Mouse (Mus musculus): ENCODE data around the gene Nalcn.
"Not testable (repeated sequence)": the region's sequence is repeated elsewhere in the genome, so short reads cannot be mapped to it uniquely, and the experiment has no call there.

The Nalcn gene

GRCm38 (mm10) chr14:123626501-123627179, at the start of gene Nalcn:
TSS of gene Nalcn (minus strand) at chr14:123627144.
- DNase-seq, result peak; percentile 72

DNA sequence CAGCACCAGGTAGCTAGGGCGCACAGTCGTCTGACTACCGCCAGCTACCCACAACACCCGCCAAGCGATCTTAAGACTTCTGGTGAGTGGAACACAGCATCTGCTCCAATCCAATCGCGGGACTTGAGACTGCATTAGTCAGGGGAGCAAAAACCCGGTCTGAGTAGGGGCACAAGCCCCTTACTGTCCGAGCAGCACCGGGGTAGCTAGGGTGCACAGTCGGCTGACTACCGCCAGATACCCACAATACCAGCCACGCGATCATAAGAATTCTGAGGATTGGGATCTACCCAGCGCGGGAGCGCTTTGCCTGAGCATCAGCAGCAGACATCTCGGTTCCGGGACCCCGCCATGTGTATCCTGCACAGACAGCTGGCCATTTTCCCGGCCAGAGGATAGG, 44.1 kb upstream of the Nalcn start:
- not testable (repeated sequence) for DNase-seq

DNA sequence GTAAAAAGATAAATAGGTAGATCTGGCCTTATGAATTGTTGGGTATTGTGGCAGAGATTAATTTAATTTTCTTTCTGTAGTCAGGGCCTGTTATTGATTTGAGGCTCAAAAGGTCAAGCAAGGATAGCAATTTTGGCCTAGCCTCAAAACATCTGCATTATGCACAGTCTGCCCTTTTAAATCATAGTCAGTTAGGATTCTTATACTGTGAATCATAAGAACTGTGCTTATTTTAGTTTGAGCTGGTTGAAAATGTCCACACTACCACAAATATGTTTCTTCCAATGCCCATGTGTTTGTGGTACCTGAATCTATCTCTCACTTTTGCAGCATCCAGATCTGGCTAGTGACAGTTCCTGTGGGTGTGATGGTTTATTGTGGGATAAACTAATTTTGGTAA, 37.5 kb upstream of the Nalcn start:
- no peak for DNase-seq

DNA sequence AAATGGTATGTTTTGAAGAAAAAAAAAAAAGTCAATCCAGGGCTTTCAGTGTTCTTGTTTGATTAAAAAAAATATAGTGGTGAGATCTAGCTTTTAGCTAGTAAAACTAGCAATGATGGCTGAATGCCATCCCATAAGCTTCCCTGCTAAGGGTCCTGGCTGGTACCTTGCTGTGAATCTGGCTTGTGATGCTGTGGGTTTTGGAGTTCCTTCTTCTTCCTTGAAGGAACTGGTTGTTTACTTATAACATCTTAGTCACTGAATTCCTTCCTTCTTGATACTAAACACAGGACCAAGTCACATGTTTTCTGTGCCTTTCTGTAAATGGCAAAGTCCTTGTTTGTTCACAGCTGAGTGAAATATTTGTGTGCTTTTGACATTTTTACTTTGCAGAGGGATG, 36.3 kb upstream of the Nalcn start:
- DNase-seq, result no peak

DNA sequence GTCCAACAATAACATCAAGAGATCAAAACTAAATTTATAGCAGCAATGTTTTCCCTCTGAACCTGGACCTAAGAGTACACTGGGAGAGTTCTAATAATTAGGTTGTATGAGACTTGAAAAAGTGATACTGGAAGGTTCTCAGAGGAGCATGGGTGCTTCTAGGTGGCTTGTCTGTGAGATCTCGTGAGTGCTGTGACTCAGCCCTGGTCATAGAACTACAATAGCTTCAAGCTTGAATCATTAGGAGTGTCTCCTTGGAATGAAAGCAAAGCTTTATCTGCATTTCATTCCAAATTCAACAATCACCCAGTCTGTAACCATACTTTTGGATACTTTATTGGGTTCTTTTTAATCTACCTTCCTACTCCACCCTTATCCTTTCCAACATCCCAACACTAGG, 35.4 kb upstream of the Nalcn start:
- no peak for DNase-seq

DNA sequence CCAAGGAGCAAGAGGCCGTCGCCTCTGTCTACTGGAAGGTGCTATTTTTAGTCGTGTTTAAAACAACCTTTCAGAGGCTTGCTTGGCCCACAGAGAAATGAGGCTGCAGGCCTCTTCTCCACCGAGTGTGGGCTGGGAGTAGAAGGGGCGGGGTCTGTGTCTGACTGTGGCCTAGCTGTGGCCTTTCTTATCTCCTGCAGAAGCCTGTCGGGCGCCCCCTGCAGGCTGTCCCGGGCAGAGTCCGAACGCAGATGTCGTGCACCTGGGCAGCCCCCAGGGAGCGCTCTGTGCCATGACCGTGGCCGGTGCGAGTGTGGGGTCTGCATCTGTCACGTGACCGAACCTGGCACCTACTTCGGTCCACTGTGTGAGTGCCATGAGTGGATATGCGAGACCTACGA, 34.1 kb upstream of the Nalcn start:
- DNase-seq, result peak; percentile 44

GRCm38 (mm10) chr14:123659921-123660385, 33.0 kb upstream of the Nalcn start, which contains the start of gene Itgbl1:
TSS of gene Itgbl1 (plus strand) at chr14:123659971.
- DNase-seq, result peak; percentile 44

- peak; percentile 53 for DNase-seq
These were observed 227 bp upstream of the Nalcn start for GRCm38 (mm10) chr14:123627180-123627562.

- DNase-seq, result peak; percentile 39
These were observed 4.0 kb downstream of the Nalcn start for GRCm38 (mm10) chr14:123622969-123623368.

DNA sequence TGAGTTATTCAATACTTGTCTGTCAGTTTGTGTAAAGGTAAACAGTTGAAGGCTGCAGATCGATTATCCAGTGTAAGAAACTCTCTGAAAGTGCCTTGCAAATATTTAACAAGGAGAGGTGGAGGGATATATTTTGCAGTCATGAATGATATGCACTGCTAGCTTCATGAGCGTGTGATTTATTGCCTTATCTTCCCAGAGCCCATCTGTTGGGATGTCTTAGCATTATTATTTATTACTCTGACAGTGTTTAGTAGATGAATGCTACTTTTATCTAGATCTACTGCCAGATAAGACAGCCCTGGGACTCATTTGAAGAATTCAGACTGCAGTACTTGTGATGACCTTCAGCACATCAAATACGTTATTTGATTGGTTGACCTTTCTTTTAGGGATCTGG, 31.7 kb downstream of the Nalcn start:
- no peak for DNase-seq

GRCm38 (mm10) chr14:123587412-123587811, 39.5 kb downstream of the Nalcn start:
- no peak for DNase-seq

GRCm38 (mm10) chr14:123582433-123582832, 44.5 kb downstream of the Nalcn start:
- no peak for DNase-seq

GRCm38 (mm10) chr14:123575356-123575755, 51.6 kb downstream of the Nalcn start:
- no peak for DNase-seq

- no peak for DNase-seq
These were observed 52.0 kb downstream of the Nalcn start for GRCm38 (mm10) chr14:123574936-123575335.

- no peak for DNase-seq
These were observed 60.3 kb downstream of the Nalcn start for GRCm38 (mm10) chr14:123566599-123566998.

- no peak for DNase-seq
These were observed 71.4 kb downstream of the Nalcn start for GRCm38 (mm10) chr14:123555533-123555932.

- DNase-seq, result peak; percentile 13
These were observed 72.0 kb downstream of the Nalcn start for GRCm38 (mm10) chr14:123554936-123555335.

DNA sequence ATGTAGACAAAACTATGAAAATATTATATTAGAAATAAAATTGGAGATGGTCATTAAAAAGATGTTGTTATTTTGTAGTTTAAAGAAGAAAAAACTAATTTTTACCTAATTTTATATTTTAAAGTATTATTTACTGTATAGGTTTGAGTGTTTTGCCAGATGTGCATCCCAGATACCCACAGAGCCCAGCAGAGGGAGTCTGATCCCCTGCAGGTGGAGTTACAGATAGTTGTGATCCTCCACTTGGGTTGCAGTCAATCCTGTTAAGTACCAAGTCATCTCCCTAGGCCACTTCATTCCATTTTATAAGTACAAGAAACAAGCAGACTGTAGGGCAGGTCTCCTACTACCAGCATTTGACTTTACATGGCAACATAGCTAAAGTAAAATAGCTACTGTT, 84.6 kb downstream of the Nalcn start:
- DNase-seq, result no peak

- DNase-seq, result peak; percentile 53
These were observed 91.3 kb downstream of the Nalcn start for GRCm38 (mm10) chr14:123535636-123536035.

GRCm38 (mm10) chr14:123533000-123533399, 93.9 kb downstream of the Nalcn start:
- no peak for DNase-seq

DNA sequence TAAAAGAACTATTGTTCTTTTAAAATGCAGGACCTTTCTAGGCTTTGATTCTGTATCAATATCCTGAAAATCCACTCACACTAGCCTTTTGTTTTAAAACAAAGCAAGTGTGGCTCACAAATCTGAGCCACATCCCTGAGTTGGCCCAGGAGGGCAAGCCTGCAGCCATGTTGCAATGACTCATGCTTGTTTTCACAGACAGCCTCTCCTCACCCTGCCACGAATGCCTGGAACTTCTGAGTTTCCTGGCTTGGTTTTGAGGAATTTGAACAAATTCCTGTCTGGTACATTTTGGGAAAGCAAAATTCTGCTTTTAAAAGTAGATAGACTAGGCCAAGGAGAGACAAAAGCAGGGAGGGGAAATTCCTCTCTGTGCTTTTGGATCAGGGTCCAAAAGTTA, 95.7 kb downstream of the Nalcn start:
- no peak for DNase-seq

DNA sequence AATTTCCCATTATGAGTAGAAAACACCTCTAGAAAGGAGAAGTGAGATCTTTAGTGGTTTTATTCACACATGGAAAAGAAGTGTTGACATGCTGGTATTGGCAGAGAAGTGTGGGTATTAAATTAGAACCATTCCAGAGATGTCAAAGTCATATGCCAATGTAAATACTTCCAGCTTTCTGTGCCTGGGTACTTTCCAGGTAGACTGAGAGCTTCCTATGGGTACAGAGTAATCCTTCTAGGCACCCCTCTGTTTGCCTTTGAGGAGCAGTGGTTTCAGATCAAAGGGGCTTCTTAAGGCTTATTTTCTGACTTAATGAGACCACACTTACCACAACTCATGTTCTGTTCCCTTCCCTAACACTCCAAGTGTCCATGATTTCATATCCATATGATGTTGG, 97.8 kb downstream of the Nalcn start:
- DNase-seq, result no peak

- DNase-seq, result no peak
These were observed 113.4 kb downstream of the Nalcn start for GRCm38 (mm10) chr14:123513376-123514141.

GRCm38 (mm10) chr14:123512923-123513322, 114.0 kb downstream of the Nalcn start:
- DNase-seq, result no peak
